Mouse (Mus musculus) embryonic fibroblast, embryonic 13.5 days (primary cell): ENCODE measurements at regions not wholly inside any gene's neighbourhood (a gene's known extent, or its start where the extent isn't known, plus 50 kb on each side); places are given as distances from the start of the nearest gene placed in this dataset.

Source experiments
- CTCF ChIP-seq: IDR thresholded peaks from 2 replicates; pipeline ENCODE4 v1.5.1; 2011; ENCODE audit warnings: mild to moderate bottlenecking, control low read depth, low read length, moderate library complexity, borderline replicate concordance; ENCODE audit not compliant: insufficient read depth
- POLR2A ChIP-seq: IDR thresholded peaks from 2 replicates; pipeline ENCODE4 v1.6.1; 2011; ENCODE audit warnings: low read depth, mild to moderate bottlenecking, control low read depth, low read length, moderate library complexity

GRCm38 (mm10) chr1:168504773-168505172, 72.7 kb upstream of the Pbx1 start:
- TF ChIP-seq POLR2A (no peak), CTCF (no peak)
